Mouse (Mus musculus) kidney, postnatal 4 days (tissue): ENCODE measurements around the gene Gm10486.
"Not testable (repeated sequence)": the region's sequence is repeated elsewhere in the genome, so short reads cannot be mapped to it uniquely, and the experiment has no call there.

Experiments used
- DNase-seq, 2 experiments: peaks; one replicate each; pipeline ENCODE4 v3.0.0; 2021; ENCODE audit warnings: mixed read lengths in 2 of 2

The Gm10486 gene

GRCm38 (mm10) chrX:35067084-35067483 lies at the start of gene Gm10486:
Gene Gm10486 (plus strand): TSS chrX:35067384.
- DNase-seq, result not testable (repeated sequence)
